In the genomic region with DNA sequence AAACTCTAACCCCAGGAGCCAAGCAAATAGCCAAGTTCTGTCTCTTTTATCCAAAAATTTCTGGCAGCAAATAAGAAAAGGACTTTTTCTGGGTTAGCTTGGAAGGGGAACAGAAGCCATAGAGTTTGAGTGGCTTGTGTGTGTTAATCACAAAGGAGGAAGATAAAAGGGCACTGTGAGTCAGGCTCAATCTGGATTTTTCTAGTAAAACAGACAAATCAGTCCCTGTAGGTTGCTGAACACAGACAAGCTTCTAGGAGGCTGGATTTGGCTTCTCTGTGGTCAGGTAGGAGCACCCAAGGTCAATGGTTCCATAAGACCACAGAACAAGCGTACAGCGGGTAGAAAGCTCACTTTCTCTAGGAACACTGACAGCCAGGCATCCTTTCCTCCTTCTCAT, we compare ENCODE assay signal across 28 mouse cellular contexts.
A peak's percentile ranks its signal among the peaks of the same experiment; 100 is the strongest.
DNase-seq lines count a peak whose midpoint lies in the region; ATAC-seq and TF ChIP-seq lines count a peak whose summit lies in the region.
"Had no signal": no experiment of that assay in that cellular context is flagged by ENCODE, and none has a peak within 500 bp of the region (broad histone marks: within the 10 kb centered on the region; RNA-seq: fewer than 3 reads in every experiment).

No protein-coding gene starts in this region.

- H3K4me2 ChIP-seq in hindbrain, postnatal 0 days (ENCODE audit: low read depth, low read length): no peak overlapping the region
- H3K4me2 ChIP-seq in hindbrain, embryonic 16.5 days (ENCODE audit: low read length): no peak overlapping the region
- no peak overlapping the region for H3K4me2 ChIP-seq in hindbrain, embryonic 12.5 days (replicated peaks)
- H3K4me2 ChIP-seq: embryonic facial prominence, embryonic 13.5 days; forebrain, embryonic 12.5 days; forebrain, embryonic 15.5 days; heart, embryonic 13.5 days; hindbrain, embryonic 15.5 days had no signal

- H3K27me3 ChIP-seq in hindbrain, postnatal 0 days (ENCODE audit: insufficient read depth, low read length): no peaks in the 10 kb centered on the region
- H3K27me3 ChIP-seq in hindbrain, embryonic 16.5 days (replicated peaks; ENCODE audit: control insufficient read depth, insufficient read depth, low read length): no peaks in the 10 kb centered on the region
- no peaks in the 10 kb centered on the region for H3K27me3 ChIP-seq in hindbrain, embryonic 12.5 days
- H3K27me3 ChIP-seq: CH12.LX; embryonic facial prominence, embryonic 13.5 days; forebrain, embryonic 12.5 days; forebrain, embryonic 15.5 days; heart, embryonic 13.5 days; hindbrain, embryonic 15.5 days had no signal

- no peaks in the 10 kb centered on the region for H3K4me1 ChIP-seq in hindbrain, postnatal 0 days (ENCODE audit: insufficient read depth, low read length)
- H3K4me1 ChIP-seq in hindbrain, embryonic 16.5 days (ENCODE audit: control insufficient read depth, insufficient read depth, low read depth, low read length): no peaks in the 10 kb centered on the region
- no peaks in the 10 kb centered on the region for H3K4me1 ChIP-seq in hindbrain, embryonic 12.5 days
- H3K4me1 ChIP-seq: forebrain, embryonic 12.5 days; forebrain, embryonic 15.5 days; heart, embryonic 10.5 days; heart, embryonic 13.5 days; hindbrain, embryonic 15.5 days had no signal

- DNase-seq in adrenal gland, adult 2 months: peak; percentile 40
- DNase-seq in adrenal gland, adult 18-20 months (ENCODE audit: low spot score in 2 of 2): no peak
- DNase-seq in hindbrain, postnatal 0 days (ENCODE audit: low spot score): no peak
- peak; percentile 24 for DNase-seq in brain, adult 2 months (ENCODE audit: low read depth, low spot score)
- no peak for DNase-seq in gastrocnemius, postnatal 14 days
- DNase-seq: adrenal gland, postnatal 10 days; adrenal gland, postnatal 36 days; cerebellum, adult 11-12 months; cerebellum, adult 9-10 months; cerebellum, postnatal 14 days; gastrocnemius, postnatal 10 days; heart, adult 18-20 months; heart, postnatal 14 days; heart, postnatal 4 days; kidney, adult 18-20 months; kidney, adult 9 months had no signal

- no peak overlapping the region for H3K4me3 ChIP-seq in hindbrain, postnatal 0 days (ENCODE audit: low read length)
- H3K4me3 ChIP-seq in hindbrain, embryonic 16.5 days (ENCODE audit: low read length): no peak overlapping the region
- H3K4me3 ChIP-seq in hindbrain, embryonic 12.5 days: no peak overlapping the region
- H3K4me3 ChIP-seq: embryonic facial prominence, embryonic 13.5 days; erythroblast, embryonic 14.5 days; forebrain, embryonic 12.5 days; forebrain, embryonic 15.5 days; heart, embryonic 10.5 days; heart, embryonic 13.5 days; hindbrain, embryonic 15.5 days had no signal

- peak overlapping the region; percentile 9; the same call in 1 of the 2 replicates for H3K27ac ChIP-seq in hindbrain, postnatal 0 days
- no peak overlapping the region for H3K27ac ChIP-seq in hindbrain, embryonic 16.5 days (ENCODE audit: low read depth, low read length)
- H3K27ac ChIP-seq in hindbrain, embryonic 12.5 days: no peak overlapping the region
- H3K27ac ChIP-seq: embryonic facial prominence, embryonic 13.5 days; forebrain, embryonic 12.5 days; forebrain, embryonic 15.5 days; heart, embryonic 10.5 days; heart, embryonic 13.5 days; hindbrain, embryonic 15.5 days had no signal

- H3K36me3 ChIP-seq in hindbrain, postnatal 0 days (ENCODE audit: insufficient read depth, low read length): no peaks in the 10 kb centered on the region
- H3K36me3 ChIP-seq in hindbrain, embryonic 16.5 days (ENCODE audit: control insufficient read depth, insufficient read depth, low read length): no peaks in the 10 kb centered on the region
- no peaks in the 10 kb centered on the region for H3K36me3 ChIP-seq in hindbrain, embryonic 12.5 days
- H3K36me3 ChIP-seq: forebrain, embryonic 12.5 days; forebrain, embryonic 15.5 days; heart, embryonic 10.5 days; hindbrain, embryonic 15.5 days had no signal

- intact Hi-C loops in gastrocnemius, postnatal 14 days (cut with DNase I; ENCODE audit: low total_unique reads): no loop called here

- no peak overlapping the region for H3K9ac ChIP-seq in hindbrain, postnatal 0 days (replicated peaks; ENCODE audit: low read length)
- H3K9ac ChIP-seq in hindbrain, embryonic 16.5 days (ENCODE audit: low read depth, low read length): no peak overlapping the region
- H3K9ac ChIP-seq in hindbrain, embryonic 12.5 days: no peak overlapping the region
- H3K9ac ChIP-seq: embryonic facial prominence, embryonic 13.5 days; forebrain, embryonic 12.5 days; forebrain, embryonic 15.5 days; heart, embryonic 13.5 days; hindbrain, embryonic 15.5 days had no signal

- 75% methylated on average over 2 of the region's 2 CpGs for WGBS in hindbrain, postnatal 0 days
- WGBS in hindbrain, embryonic 16.5 days: 88% methylated on average over 2 of the region's 2 CpGs
- 84% methylated on average over 2 of the region's 2 CpGs for WGBS in hindbrain, embryonic 12.5 days

- TF ChIP-seq CTCF in hindbrain, postnatal 0 days (IDR thresholded peaks at IDR 0.05; ENCODE audit: low read depth): no peak

- no peaks in the 10 kb centered on the region for H3K9me3 ChIP-seq in hindbrain, postnatal 0 days (ENCODE audit: low read length)
- H3K9me3 ChIP-seq in hindbrain, embryonic 16.5 days (ENCODE audit: control insufficient read depth, low read length): no peaks in the 10 kb centered on the region
- H3K9me3 ChIP-seq in hindbrain, embryonic 12.5 days (replicated peaks): no peaks in the 10 kb centered on the region
- H3K9me3 ChIP-seq: embryonic facial prominence, embryonic 13.5 days; forebrain, embryonic 12.5 days; forebrain, embryonic 15.5 days; heart, embryonic 10.5 days; heart, embryonic 13.5 days; hindbrain, embryonic 15.5 days had no signal

- ATAC-seq in hindbrain, postnatal 0 days: no peak
- no peak for ATAC-seq in hindbrain, embryonic 16.5 days
- no peak for ATAC-seq in hindbrain, embryonic 12.5 days (ENCODE audit: low FRiP score)
- ATAC-seq: forebrain, embryonic 15.5 days; inflammation-experienced regulatory T-cells, adult 6 months; intestine, embryonic 16.5 days had no signal

Comparison
In these comparisons a context has a peak if more than half of its experiments do, and no peak if none do; other contexts are left out.
1. DNase-seq: peak in adrenal gland, adult 2 months (single experiment) and brain, adult 2 months (single experiment); none in adrenal gland, adult 18-20 months (0 of 2), hindbrain, postnatal 0 days (single experiment) and gastrocnemius, postnatal 14 days (single experiment).